Mouse (Mus musculus): ENCODE measurements at regions not wholly inside any gene's neighbourhood (a gene's known extent, or its start where the extent isn't known, plus 50 kb on each side); places are given as distances from the start of the nearest gene placed in this dataset.

DNA sequence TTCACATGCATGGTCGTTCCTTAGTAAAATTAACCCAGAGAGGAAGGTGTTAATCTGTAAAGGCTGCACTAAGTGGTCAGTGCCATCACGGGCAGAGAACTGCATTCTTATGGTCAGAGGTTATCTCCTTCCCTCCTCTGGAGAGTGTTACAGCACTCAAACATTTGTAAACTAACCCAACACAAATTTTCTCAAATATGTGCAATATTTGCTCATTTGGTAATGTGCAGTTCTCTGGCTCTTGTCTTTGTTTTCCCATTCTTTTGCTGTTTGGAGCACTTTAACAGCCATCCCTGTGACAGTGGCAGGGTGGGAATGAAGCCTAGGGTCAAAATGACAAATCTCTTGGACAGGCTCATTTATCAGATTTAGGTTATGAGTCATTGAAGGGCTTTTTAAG, 248.5 kb upstream of the Pde3a start:
- TF ChIP-seq CTCF (IDR thresholded peaks at IDR 0.05; ENCODE audit: low read depth) (no peak), EP300 (IDR thresholded peaks at IDR 0.05; ENCODE audit: low read depth) (no peak)
